Mouse (Mus musculus): ENCODE data around the gene Tpx2.

The Tpx2 gene

GRCm38 (mm10) chr2:152848466-152848865 is 702 bp downstream of the Tpx2 start:
- ATAC-seq (ENCODE audit: insufficient number of reproducible peaks, low FRiP score, low TSS enrichment), result no peak

- no peak for ATAC-seq (ENCODE audit: insufficient number of reproducible peaks, low FRiP score, low TSS enrichment)
Observed at GRCm38 (mm10) chr2:152859501-152859900, 11.7 kb downstream of the Tpx2 start.

- no peak for ATAC-seq (ENCODE audit: insufficient number of reproducible peaks, low FRiP score, low TSS enrichment)
Observed at GRCm38 (mm10) chr2:152861891-152862290, 14.1 kb downstream of the Tpx2 start.

- ATAC-seq (ENCODE audit: insufficient number of reproducible peaks, low FRiP score, low TSS enrichment), result no peak
Observed at GRCm38 (mm10) chr2:152862638-152863037, 14.9 kb downstream of the Tpx2 start.

GRCm38 (mm10) chr2:152863346-152863745 is 15.6 kb downstream of the Tpx2 start:
- no peak for ATAC-seq (ENCODE audit: insufficient number of reproducible peaks, low FRiP score, low TSS enrichment)

DNA sequence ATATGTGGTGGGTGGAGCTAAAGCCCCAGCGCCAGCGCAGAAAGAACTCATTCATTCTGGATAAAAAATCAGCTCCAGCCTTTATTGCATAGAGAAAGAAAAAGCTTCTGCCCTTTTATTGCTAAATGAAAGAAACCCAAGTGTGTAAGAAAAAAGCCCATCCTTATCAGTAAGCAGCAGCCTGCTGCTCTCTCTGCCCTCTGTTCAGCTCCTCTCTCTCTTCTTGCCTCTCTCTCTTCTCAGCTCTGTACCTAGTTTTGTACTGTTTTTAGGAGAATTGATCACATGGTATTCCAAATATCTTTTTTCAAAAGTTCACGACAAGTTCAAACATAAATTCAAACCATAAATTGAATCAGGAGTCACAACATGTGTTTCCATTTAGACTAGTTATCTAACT is 30.5 kb downstream of the Tpx2 start:
- no peak for ATAC-seq (ENCODE audit: insufficient number of reproducible peaks, low FRiP score, low TSS enrichment)

DNA sequence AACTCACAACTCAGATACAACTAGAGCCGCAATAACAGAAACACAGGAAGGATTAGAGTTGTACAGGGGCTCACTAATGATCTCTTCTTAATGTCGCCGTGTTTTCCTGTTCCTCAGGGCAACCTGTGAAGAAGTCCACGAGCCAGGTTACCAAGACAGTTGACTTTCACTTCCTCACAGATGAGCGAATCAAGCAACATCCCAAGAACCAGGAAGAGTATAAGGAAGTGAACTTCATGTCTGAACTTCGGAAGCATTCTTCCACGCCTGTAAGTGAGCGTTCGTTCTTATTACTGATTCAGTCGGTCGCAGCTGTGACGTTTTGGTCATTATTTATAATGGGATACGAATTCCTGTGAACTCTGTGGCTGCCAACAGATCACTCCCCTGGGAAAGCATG is 33.1 kb downstream of the Tpx2 start:
- no peak for ATAC-seq (ENCODE audit: insufficient number of reproducible peaks, low FRiP score, low TSS enrichment)

- no peak for ATAC-seq (ENCODE audit: insufficient number of reproducible peaks, low FRiP score, low TSS enrichment)
Observed at GRCm38 (mm10) chr2:152884101-152884645, 36.4 kb downstream of the Tpx2 start.

DNA sequence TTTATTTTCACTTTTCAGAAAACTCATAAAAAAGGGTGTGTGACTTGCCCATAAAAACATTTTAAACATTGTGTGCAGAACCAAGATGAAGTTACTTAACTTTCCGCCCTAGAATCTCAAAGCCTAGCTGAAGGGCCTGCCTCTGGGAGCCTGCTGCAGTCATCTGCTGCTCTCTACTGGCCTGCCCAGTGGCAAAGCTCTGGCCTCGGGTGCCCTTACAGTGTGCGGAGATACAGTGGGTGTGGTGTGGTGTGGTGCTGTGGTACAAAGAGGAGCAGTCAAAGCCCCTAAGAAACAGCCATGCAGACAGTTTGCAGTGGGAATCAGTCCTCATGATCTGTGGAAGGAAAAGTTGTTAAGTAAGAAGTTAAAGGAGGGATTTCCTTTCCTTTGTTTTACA is 39.5 kb downstream of the Tpx2 start:
- no peak for ATAC-seq (ENCODE audit: insufficient number of reproducible peaks, low FRiP score, low TSS enrichment)

- ATAC-seq (ENCODE audit: insufficient number of reproducible peaks, low FRiP score, low TSS enrichment), result no peak
Observed at GRCm38 (mm10) chr2:152888774-152889173, 41.0 kb downstream of the Tpx2 start.

DNA sequence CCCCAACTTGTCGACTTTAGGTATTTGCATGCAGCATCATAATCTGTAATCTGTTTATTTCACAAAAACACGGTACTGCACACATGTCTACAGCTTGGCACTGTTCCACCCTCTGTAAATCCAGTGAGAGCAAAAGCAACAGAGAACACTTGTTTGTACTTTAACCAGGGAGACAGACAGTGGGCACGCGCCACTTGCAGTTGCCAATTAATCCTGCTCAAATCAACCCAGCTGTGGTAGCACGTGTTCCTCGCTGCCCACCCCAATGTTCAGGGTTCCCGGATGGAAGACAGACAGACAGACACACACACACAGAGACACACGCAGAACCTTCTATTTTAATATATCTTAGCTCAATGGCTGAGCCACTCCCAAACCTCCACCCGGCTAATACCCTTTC is 48.1 kb downstream of the Tpx2 start:
- ATAC-seq (ENCODE audit: insufficient number of reproducible peaks, low FRiP score, low TSS enrichment), result no peak

DNA sequence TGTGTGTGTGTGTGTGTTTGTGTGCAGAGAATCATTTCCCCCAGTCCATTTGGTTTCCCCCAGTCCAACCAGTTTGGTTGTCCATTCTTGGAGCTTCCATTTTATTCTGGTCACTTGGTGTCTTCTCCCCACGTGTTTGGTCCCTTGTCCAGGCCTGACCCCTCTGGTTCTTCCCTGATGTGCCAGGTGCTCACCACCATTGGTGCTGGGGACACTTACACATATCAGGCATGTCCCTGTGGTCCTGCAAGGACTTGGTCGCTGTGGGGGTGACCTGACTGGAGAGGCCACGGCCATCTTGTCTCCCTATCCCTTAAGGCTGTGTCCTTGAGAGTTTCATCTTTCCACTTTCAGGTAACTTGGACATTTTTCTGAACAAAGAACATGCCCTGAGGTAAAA is 49.2 kb downstream of the Tpx2 start:
- ATAC-seq (ENCODE audit: insufficient number of reproducible peaks, low FRiP score, low TSS enrichment), result no peak

DNA sequence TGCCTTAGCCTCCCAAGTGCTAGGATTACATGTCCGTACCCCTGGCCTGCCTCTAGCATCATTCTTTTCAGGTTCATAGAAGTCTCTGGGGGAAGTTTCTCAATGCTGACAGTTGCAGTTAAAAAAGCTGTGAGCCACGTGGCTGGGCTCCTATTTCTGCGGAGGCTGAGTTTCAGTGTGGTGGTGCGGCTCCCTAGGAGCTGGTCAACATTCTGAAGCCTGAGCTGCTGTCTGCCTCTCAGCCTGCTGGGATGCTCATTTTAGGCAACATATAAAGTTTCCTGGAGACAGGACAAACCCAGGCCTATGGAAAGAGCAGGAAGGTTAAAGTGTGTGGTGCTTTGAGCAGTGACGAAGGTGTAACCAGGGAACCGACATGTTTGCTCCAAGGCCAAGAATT is 51.2 kb downstream of the Tpx2 start:
- ATAC-seq (ENCODE audit: insufficient number of reproducible peaks, low FRiP score, low TSS enrichment), result no peak

DNA sequence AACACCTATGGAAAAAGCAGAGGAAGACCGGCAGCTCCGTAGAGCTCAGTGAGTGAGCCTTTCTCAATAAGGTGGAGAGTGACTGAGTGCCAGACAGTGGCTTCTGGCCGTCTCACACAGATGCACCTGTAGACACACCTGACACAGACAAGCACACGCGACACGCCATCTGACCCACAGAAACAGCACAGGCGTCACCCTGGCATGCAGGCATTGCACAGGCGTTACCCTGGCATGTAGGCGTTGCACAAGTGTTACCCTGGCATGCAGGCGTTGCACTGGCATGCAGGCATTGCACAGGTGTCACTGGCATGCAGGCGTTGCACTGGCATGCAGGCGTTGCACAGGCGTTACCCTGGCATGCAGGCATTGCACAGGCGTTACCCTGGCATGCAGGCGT is 53.5 kb downstream of the Tpx2 start:
- no peak for ATAC-seq (ENCODE audit: insufficient number of reproducible peaks, low FRiP score, low TSS enrichment)

- ATAC-seq (ENCODE audit: insufficient number of reproducible peaks, low FRiP score, low TSS enrichment), result no peak
Observed at GRCm38 (mm10) chr2:152902658-152903057, 54.9 kb downstream of the Tpx2 start.

DNA sequence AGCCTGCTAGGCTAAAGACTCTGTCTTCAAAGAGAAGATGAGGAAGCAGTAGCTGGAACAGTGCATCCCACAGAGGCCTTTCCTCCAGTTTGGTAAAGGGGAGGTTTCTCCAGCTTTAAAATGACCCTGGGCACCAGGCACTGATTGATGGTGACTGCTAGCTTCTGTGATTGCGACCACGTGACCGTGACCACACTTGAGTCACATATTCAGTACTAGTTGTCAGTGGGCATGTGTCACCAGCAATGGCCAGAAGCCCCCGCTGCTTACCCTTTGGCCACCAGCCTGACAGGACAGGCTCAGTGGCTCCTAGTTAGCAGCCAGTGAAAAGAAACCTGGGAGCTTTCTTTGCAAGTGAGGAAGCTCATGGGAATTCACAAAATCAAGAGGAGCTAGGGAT is 55.8 kb downstream of the Tpx2 start:
- no peak for ATAC-seq (ENCODE audit: insufficient number of reproducible peaks, low FRiP score, low TSS enrichment)

GRCm38 (mm10) chr2:152904127-152904643 is 56.4 kb downstream of the Tpx2 start:
- ATAC-seq (ENCODE audit: insufficient number of reproducible peaks, low FRiP score, low TSS enrichment), result no peak

- ATAC-seq (ENCODE audit: insufficient number of reproducible peaks, low FRiP score, low TSS enrichment), result no peak
Observed at GRCm38 (mm10) chr2:152905036-152905829, 57.5 kb downstream of the Tpx2 start.

DNA sequence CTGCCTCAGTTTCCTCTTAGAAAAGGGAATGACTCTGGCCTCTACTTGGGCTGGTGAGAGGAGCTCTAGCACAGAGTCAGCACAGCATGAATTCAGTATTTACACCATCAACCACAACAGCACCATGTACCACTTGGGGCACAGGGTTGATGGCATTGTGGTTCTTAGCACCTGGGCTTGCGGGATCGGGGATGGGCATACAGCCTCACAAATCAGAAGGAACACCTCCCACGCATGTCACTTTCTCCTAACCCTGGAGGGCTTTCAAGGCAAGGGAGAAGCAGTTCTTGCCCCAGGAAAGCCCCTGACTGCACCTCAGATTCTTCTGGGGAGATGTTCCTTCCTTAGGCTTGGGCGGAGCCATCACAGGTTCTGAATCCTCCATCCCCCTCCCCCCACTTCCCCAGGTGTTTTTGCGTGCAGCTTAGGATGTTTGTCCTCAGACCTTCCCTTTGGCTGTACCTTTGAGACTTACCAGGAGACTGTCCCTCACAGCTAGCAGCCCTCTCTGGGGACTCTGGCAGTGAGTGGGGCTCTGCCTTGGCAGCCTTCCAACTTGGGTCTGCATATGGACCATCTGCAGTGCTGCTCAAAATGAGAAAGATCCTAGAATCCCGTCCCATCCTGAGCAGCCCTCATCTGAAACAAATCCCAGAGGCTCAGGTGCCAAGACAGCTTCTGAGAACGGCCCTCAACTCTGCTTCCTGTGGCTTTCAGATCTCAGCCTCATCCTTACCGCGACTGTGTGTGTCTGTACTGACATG is 58.7 kb downstream of the Tpx2 start:
- no peak for ATAC-seq (ENCODE audit: insufficient number of reproducible peaks, low FRiP score, low TSS enrichment)

DNA sequence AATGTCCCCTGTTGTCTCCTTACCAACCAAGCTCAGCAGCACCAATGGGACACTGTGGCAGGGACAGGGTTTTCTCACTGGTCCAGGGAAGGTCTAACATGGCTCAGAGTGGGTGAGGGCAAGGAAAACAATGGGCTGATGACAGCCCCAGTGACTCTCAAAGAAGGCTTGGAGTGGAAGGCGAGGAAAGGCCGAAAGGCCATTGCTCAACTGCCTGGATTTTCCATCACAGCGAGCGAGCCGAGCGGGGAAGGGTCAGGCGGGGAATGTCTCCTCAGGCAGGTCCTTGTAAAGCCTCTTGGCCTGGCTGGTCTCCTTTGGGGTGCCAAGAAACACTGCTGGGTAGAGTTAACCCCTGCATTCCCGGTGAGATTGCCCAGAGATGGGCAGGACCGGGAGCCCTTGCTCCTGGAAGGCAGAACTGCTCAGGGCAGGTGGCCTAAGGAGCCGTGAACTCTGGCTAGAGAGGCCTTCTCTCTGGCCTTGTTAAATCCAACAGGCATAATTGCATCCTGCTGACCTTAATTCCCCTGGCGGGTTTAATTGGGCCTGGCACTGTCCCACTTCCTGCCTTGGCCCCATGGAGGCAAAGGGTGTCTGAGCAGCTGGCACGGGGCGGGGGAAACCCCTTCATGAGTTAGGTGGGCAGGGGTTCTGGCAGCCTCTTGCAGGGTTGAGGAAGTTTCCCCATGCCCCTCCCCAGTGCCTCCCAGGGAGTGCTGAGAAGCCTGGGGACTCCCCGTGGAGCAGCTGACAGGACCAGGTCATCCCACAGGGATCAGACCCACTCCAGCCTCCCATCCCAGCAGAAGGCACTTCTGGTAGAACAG is 59.6 kb downstream of the Tpx2 start:
- ATAC-seq (ENCODE audit: insufficient number of reproducible peaks, low FRiP score, low TSS enrichment), result no peak

Measured in cerebellum, adult (tissue).